Mouse (Mus musculus) forebrain, embryonic 15.5 days (tissue): ENCODE measurements at regions not wholly inside any gene's neighbourhood (a gene's known extent, or its start where the extent isn't known, plus 50 kb on each side); places are given as distances from the start of the nearest gene placed in this dataset.
A peak's percentile ranks its signal among the peaks of the same experiment; 100 is the strongest.

Experiments used
- ATAC-seq: fragments of 200-750 bp; cut with Nextera tagmentation; replicated peaks from 2 replicates; pipeline ENCODE4 v1.8.0; 2017; ENCODE audit warnings: mild to moderate bottlenecking, moderate TSS enrichment, moderate library complexity
- H3K27ac ChIP-seq: fragments of 300-500 bp; sonication (generic); replicated peaks from 2 replicates; pipeline ENCODE4 v1.5.1; 2015; ENCODE audit warnings: mild to moderate bottlenecking, inconsistent platforms
- H3K27me3 ChIP-seq: fragments of 300-500 bp; sonication (generic); 2 replicates; pipeline ENCODE4 v1.6.1; 2015; ENCODE audit warnings: inconsistent platforms
- H3K36me3 ChIP-seq: fragments of 300-500 bp; sonication (generic); 2 replicates; pipeline ENCODE4 v1.6.1; 2015; ENCODE audit warnings: mild to moderate bottlenecking, inconsistent platforms
- H3K4me1 ChIP-seq: fragments of 300-500 bp; sonication (generic); 2 replicates; pipeline ENCODE4 v1.6.1; 2015; ENCODE audit warnings: inconsistent platforms
- H3K4me2 ChIP-seq: fragments of 300-500 bp; sonication (generic); replicated peaks from 2 replicates; pipeline ENCODE4 v1.6.1; 2015; ENCODE audit warnings: mild to moderate bottlenecking, inconsistent platforms
- H3K4me3 ChIP-seq: fragments of 300-500 bp; sonication (generic); 2 replicates; pipeline ENCODE4 v1.5.1; 2015; ENCODE audit warnings: mild to moderate bottlenecking, inconsistent platforms
- H3K9ac ChIP-seq: fragments of 300-500 bp; sonication (generic); replicated peaks from 2 replicates; pipeline ENCODE4 v1.6.1; 2015; ENCODE audit warnings: mild to moderate bottlenecking, inconsistent platforms
- H3K9me3 ChIP-seq: fragments of 300-500 bp; sonication (generic); 2 replicates; pipeline ENCODE4 v1.6.1; 2016; ENCODE audit warnings: inconsistent platforms
- WGBS: fragments of 180-500 bp; shearing (Covaris S2); methylation state at CpG from one replicate; pipeline ENCODE4 v1.1.7; 2015; ENCODE audit warnings: mixed read lengths; 5-methylcytosine and 5-hydroxymethylcytosine counted together

- no peak overlapping the region for H3K4me3 ChIP-seq
- 82% methylated on average over 4 of the region's 4 CpGs for WGBS
- no peak overlapping the region for H3K27ac ChIP-seq
- H3K36me3 ChIP-seq: no peaks in the 10 kb centered on the region
- no peak overlapping the region for H3K4me2 ChIP-seq
- peaks cover 3% of the 10 kb centered on the region; the same call in 1 of the 2 replicates for H3K4me1 ChIP-seq
- H3K9ac ChIP-seq: no peak overlapping the region
- no peak for ATAC-seq
- H3K9me3 ChIP-seq: no peaks in the 10 kb centered on the region
- no peaks in the 10 kb centered on the region for H3K27me3 ChIP-seq
Observed at GRCm38 (mm10) chr1:20669769-20670168, 51.9 kb upstream of the Pkhd1 start.

- no peaks in the 10 kb centered on the region for H3K36me3 ChIP-seq
- no peak overlapping the region for H3K27ac ChIP-seq
- H3K4me2 ChIP-seq: no peak overlapping the region
- no peak for ATAC-seq
- 83% methylated on average over 5 of the region's 5 CpGs for WGBS
- no peaks in the 10 kb centered on the region for H3K9me3 ChIP-seq
- no peaks in the 10 kb centered on the region for H3K27me3 ChIP-seq
- peaks cover 3% of the 10 kb centered on the region; the same call in 1 of the 2 replicates for H3K4me1 ChIP-seq
- no peak overlapping the region for H3K9ac ChIP-seq
- no peak overlapping the region for H3K4me3 ChIP-seq
Observed at GRCm38 (mm10) chr1:20670489-20670888, 52.6 kb upstream of the Pkhd1 start.

GRCm38 (mm10) chr1:20670906-20671768 lies 53.3 kb upstream of the Pkhd1 start:
- Histone ChIP-seq H3K27me3 (no peaks in the 10 kb centered on the region), H3K4me3 (no peak overlapping the region), H3K4me2 (no peak overlapping the region), H3K36me3 (no peaks in the 10 kb centered on the region), H3K4me1 (peaks cover 3% of the 10 kb centered on the region; the same call in 1 of the 2 replicates), H3K27ac (no peak overlapping the region), H3K9me3 (no peaks in the 10 kb centered on the region), H3K9ac (no peak overlapping the region)
- ATAC-seq: no peak
- 78% methylated on average over 9 of the region's 9 CpGs for WGBS

GRCm38 (mm10) chr1:20671769-20672150 lies 53.9 kb upstream of the Pkhd1 start:
- Histone ChIP-seq H3K9me3 (no peaks in the 10 kb centered on the region), H3K4me3 (no peak overlapping the region), H3K4me2 (no peak overlapping the region), H3K9ac (no peak overlapping the region), H3K4me1 (peaks cover 3% of the 10 kb centered on the region; the same call in 1 of the 2 replicates), H3K27ac (no peak overlapping the region), H3K36me3 (no peaks in the 10 kb centered on the region), H3K27me3 (no peaks in the 10 kb centered on the region)
- no peak for ATAC-seq
- WGBS: 57% methylated on average over 3 of the region's 3 CpGs

- H3K27me3 ChIP-seq: no peaks in the 10 kb centered on the region
- H3K4me3 ChIP-seq: no peak overlapping the region
- no peak overlapping the region for H3K27ac ChIP-seq
- ATAC-seq: no peak
- H3K36me3 ChIP-seq: no peaks in the 10 kb centered on the region
- H3K9ac ChIP-seq: no peak overlapping the region
- no peak overlapping the region for H3K4me2 ChIP-seq
- peaks cover 3% of the 10 kb centered on the region; the same call in 1 of the 2 replicates for H3K4me1 ChIP-seq
- no peaks in the 10 kb centered on the region for H3K9me3 ChIP-seq
Observed at GRCm38 (mm10) chr1:20672246-20672645, 54.4 kb upstream of the Pkhd1 start.

GRCm38 (mm10) chr1:20672951-20673350 lies 55.1 kb upstream of the Pkhd1 start:
- WGBS: 92% methylated on average over 5 of the region's 5 CpGs
- no peak overlapping the region for H3K4me2 ChIP-seq
- no peak for ATAC-seq
- no peak overlapping the region for H3K9ac ChIP-seq
- H3K4me1 ChIP-seq: peaks cover 3% of the 10 kb centered on the region; the same call in 1 of the 2 replicates
- H3K36me3 ChIP-seq: no peaks in the 10 kb centered on the region
- H3K9me3 ChIP-seq: no peaks in the 10 kb centered on the region
- no peak overlapping the region for H3K4me3 ChIP-seq
- no peaks in the 10 kb centered on the region for H3K27me3 ChIP-seq
- no peak overlapping the region for H3K27ac ChIP-seq

GRCm38 (mm10) chr1:20673351-20673750 lies 55.5 kb upstream of the Pkhd1 start:
- H3K4me2 ChIP-seq: no peak overlapping the region

GRCm38 (mm10) chr1:20674615-20675014 lies 56.1 kb upstream of the Il17a start:
- Histone ChIP-seq H3K4me1 (peaks cover 3% of the 10 kb centered on the region; the same call in 1 of the 2 replicates), H3K27ac (no peak overlapping the region), H3K4me2 (no peak overlapping the region), H3K36me3 (no peaks in the 10 kb centered on the region), H3K4me3 (no peak overlapping the region), H3K9ac (no peak overlapping the region), H3K27me3 (no peaks in the 10 kb centered on the region), H3K9me3 (no peaks in the 10 kb centered on the region)
- 36% methylated on average over 2 of the region's 2 CpGs for WGBS
- ATAC-seq: no peak

More at GRCm38 (mm10) chr1:20673351-20673750, 55.5 kb upstream of the Pkhd1 start:
- no peak for ATAC-seq
- no peak overlapping the region for H3K9ac ChIP-seq
- H3K4me1 ChIP-seq: peaks cover 3% of the 10 kb centered on the region; the same call in 1 of the 2 replicates
- H3K27me3 ChIP-seq: no peaks in the 10 kb centered on the region
- no peaks in the 10 kb centered on the region for H3K36me3 ChIP-seq
- 65% methylated on average over 2 of the region's 2 CpGs for WGBS
- no peak overlapping the region for H3K4me3 ChIP-seq
- no peaks in the 10 kb centered on the region for H3K9me3 ChIP-seq
- H3K27ac ChIP-seq: no peak overlapping the region

GRCm38 (mm10) chr1:20677987-20678386 lies 52.7 kb upstream of the Il17a start:
- Histone ChIP-seq H3K9me3 (no peaks in the 10 kb centered on the region), H3K36me3 (no peaks in the 10 kb centered on the region), H3K27me3 (no peaks in the 10 kb centered on the region), H3K4me1 (no peaks in the 10 kb centered on the region), H3K4me2 (no peak overlapping the region), H3K27ac (no peak overlapping the region), H3K9ac (no peak overlapping the region), H3K4me3 (no peak overlapping the region)
- ATAC-seq: 0 out of 2 replicates have a peak, but pooled peaks have one; percentile 35
- 5% methylated on average over 3 of the region's 3 CpGs for WGBS

- Histone ChIP-seq H3K27ac (no peak overlapping the region), H3K36me3 (no peaks in the 10 kb centered on the region), H3K4me2 (no peak overlapping the region), H3K27me3 (no peaks in the 10 kb centered on the region), H3K4me1 (no peaks in the 10 kb centered on the region), H3K9me3 (no peaks in the 10 kb centered on the region), H3K4me3 (no peak overlapping the region), H3K9ac (no peak overlapping the region)
- 95% methylated on average over 4 of the region's 4 CpGs for WGBS
- no peak for ATAC-seq
Observed at GRCm38 (mm10) chr1:20678823-20679222, 51.9 kb upstream of the Il17a start.

- Histone ChIP-seq H3K4me1 (no peaks in the 10 kb centered on the region), H3K27ac (no peak overlapping the region), H3K4me2 (no peak overlapping the region), H3K27me3 (no peaks in the 10 kb centered on the region), H3K9ac (no peak overlapping the region), H3K36me3 (no peaks in the 10 kb centered on the region), H3K9me3 (no peaks in the 10 kb centered on the region), H3K4me3 (no peak overlapping the region)
- ATAC-seq: no peak
- 84% methylated on average over 2 of the region's 2 CpGs for WGBS
Observed at GRCm38 (mm10) chr1:20679299-20679698, 51.4 kb upstream of the Il17a start.

GRCm38 (mm10) chr1:20679744-20680341 lies 50.9 kb upstream of the Il17a start:
- no peak for ATAC-seq
- H3K36me3 ChIP-seq: no peaks in the 10 kb centered on the region
- H3K9me3 ChIP-seq: no peaks in the 10 kb centered on the region
- H3K4me2 ChIP-seq: no peak overlapping the region
- no peaks in the 10 kb centered on the region for H3K4me1 ChIP-seq
- no peak overlapping the region for H3K9ac ChIP-seq
- 82% methylated on average over 5 of the region's 5 CpGs for WGBS
- H3K4me3 ChIP-seq: no peak overlapping the region
- H3K27me3 ChIP-seq: no peaks in the 10 kb centered on the region
- no peak overlapping the region for H3K27ac ChIP-seq
